Mouse (Mus musculus): ENCODE measurements around the gene Bag3.
"Not testable (repeated sequence)": the region's sequence is repeated elsewhere in the genome, so short reads cannot be mapped to it uniquely, and the experiment has no call there.

Gene Bag3

GRCm38 (mm10) chr7:128569987-128570656 lies 46.7 kb downstream of the Bag3 start:
- DNase-seq (ENCODE audit: low spot score): no peak

GRCm38 (mm10) chr7:128570657-128571056 lies 47.2 kb downstream of the Bag3 start:
- not testable (repeated sequence) for DNase-seq (ENCODE audit: low spot score)

DNA sequence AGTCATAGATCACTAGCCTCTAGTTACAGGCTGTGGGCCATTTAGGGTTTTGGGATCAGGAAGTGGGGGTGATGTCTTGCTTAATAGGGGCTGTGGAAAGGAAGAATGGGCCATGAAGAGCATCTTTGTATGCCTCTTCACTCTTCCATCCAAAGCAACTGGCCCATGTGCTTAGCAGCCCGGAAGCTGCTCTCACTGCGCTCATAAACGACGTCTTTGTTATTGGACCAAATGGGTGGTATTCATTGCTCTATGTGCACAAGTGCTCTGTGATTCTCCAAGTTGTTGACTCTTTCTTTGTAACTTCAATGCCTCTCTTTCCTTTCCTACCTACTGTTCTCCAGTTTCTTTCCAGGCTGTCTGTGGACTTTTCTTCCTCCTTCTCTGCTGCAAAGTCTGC lies 48.6 kb downstream of the Bag3 start:
- no peak for DNase-seq (ENCODE audit: low spot score)

DNA sequence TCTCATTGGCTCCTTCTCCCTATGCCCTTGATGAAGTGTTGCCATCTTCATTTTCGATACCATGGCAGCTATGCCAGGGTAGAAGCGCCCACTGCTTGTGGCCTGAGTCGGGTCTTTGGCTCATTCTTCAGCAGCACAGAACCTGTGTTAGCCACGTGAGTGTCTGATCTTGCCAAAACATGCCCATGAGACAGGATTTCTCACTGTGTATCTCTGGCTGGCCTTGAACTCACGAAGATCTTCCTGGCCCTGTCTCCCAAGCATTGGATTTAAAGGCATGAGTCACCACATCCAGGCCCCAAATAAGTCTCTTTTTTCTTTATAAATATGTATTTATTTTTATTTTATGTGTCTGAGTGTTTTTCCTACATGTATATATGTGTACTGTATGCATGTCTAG lies 51.8 kb downstream of the Bag3 start:
- DNase-seq (ENCODE audit: low spot score): no peak

GRCm38 (mm10) chr7:128575794-128576193 lies 52.4 kb downstream of the Bag3 start:
- peak; percentile 95 for DNase-seq (ENCODE audit: low spot score)

DNA sequence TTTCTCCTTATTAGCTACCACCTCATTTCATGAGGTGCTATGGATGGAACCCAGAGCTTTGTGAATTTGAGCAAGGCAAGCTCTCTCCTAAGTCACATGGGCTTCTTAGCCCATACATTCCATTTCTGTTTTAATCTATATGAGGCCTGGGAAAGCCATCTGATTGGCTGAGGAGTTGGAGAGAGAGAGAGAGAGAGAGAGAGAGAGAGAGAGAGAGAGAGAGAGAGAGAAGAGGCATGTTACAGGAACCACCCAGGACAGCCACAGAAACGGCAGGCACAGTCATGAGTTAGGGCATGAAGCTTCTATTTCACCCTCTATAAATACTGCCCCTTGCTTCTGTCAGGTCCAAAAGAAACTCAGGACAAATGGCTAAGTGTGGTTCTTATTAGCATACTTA lies 54.2 kb downstream of the Bag3 start:
- no peak for DNase-seq (ENCODE audit: low spot score)

- DNase-seq (ENCODE audit: low spot score): no peak
These were observed 55.0 kb downstream of the Bag3 start for GRCm38 (mm10) chr7:128578199-128578945.

- no peak for DNase-seq (ENCODE audit: low spot score)
These were observed 56.0 kb downstream of the Bag3 start for GRCm38 (mm10) chr7:128579381-128579780.

- DNase-seq (ENCODE audit: low spot score): no peak
These were observed 56.9 kb downstream of the Bag3 start for GRCm38 (mm10) chr7:128580318-128580717.

DNA sequence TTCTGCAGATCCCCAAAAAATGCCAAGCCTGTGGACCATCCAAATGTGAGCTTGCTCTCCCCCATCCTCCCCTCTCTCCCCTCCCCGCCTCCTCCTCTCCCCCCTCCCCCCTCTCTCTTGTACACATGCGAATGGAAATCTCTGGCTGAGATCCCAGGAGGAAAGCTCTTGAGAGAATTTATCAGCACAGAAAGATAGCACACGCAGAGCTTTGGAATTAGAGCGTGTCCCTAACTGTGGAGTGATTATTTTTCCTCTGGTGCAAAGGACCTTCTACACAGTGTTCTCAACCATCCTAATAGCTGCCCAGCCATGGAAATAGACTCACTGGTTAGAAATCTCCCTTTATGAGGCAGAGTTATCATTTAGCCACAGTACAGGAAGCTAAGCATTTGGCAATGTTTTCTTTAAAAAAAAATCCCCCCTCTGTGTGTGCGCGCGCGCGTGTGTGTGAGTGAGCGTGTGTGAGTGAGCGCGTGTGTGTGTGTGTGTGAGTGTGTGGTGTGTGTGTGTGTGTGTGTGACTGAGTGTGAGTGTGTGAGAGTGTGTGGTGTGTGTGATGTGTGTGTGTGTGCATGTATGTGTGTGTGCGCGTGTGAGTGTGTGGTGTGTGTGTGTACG lies 58.6 kb downstream of the Bag3 start:
- DNase-seq (ENCODE audit: low spot score): peak; percentile 23

DNA sequence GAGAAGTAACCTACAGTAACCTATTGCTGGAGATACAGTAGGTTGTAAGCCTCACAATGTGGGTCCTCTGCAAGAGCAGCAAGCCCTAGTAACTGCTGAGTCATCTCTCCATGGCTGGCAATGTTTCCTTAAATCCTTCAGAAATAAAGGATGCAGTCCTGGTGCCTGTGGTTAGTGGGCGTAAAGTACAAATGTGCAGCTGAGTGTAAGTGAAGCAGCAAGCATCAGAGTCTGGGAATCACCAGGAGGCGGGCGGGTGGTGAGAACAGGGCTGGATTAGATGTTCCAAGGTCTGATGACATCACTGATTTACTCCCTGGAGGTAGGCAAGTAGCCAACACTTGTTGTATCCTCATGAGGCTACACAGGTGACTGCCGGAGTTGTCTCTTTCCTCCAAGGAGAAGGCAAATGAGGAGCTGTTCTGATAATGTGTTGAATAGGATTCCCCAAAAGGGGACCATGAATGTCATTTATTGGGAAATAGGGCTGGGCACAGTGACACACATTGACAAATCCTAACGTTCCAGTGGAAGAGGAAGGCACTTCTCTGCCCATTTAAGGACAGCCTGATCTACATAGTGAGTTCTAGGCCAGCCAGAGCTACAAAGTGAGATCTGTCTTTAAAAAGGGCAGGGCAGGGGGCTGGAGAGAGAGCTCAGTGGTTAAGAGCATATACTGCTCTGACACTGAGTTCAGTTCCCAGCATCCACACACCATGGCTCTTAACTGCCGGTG lies 60.0 kb downstream of the Bag3 start:
- peak; percentile 27 for DNase-seq (ENCODE audit: low spot score)

- no peak for DNase-seq (ENCODE audit: low spot score)
These were observed 64.0 kb downstream of the Bag3 start for GRCm38 (mm10) chr7:128587334-128587933.

GRCm38 (mm10) chr7:128591345-128592084 lies 68.1 kb downstream of the Bag3 start:
- DNase-seq (ENCODE audit: low spot score): no peak

DNA sequence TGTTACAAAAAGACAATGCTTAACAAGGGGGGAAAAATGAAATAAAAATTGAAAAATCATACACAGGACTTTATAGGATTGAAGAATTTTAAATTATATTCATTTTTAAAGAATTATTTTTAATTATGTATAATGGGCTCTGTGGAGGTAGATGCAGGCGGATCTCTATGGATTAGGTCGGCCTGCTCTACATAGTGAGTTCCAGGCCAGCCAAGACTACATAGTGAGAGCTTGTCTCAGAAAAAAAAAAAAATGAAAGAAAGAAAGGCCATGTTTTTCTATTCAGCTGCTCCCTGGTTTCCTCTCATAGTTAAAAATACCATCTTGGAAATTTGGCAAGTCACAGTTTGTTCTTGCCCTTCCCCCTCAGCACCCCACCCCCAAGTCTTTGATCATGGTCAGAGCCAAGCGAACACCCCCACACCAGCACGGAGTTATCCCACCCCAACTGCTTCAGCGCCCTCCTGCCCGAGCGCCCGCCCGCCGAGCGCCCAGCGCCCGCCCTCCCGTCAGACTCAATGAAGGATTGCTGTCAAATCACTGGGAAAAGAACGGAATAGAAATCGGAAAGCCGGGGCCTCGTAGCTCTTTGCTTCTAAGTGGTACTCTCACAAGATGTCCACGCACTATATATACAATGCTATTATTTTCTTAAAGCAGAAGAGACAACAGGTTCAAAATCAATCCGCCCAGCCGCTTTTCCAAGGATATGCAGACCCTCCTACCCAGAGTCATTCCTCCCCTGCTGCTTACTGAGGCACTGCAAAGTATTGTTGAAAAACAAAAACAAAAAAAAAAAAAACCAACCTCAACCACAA lies 68.9 kb downstream of the Bag3 start:
- DNase-seq (ENCODE audit: low spot score): no peak

DNA sequence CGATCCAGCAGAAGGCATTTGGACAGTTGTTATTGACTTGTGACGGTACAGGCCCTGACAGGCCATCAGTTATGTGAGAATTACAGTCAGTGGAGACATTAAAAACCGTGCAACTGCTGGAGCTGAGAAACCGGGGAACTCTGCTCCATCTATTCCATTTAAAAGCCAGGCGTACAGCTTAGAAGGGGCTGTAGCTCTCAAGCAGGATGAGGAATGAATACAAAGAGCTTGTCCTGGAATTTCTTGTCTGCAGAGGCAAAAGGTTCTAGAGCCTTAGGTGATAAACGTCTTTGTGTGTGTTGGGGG lies 69.5 kb downstream of the Bag3 start:
- DNase-seq (ENCODE audit: low spot score): no peak

GRCm38 (mm10) chr7:128596274-128596673 lies 72.9 kb downstream of the Bag3 start:
- DNase-seq (ENCODE audit: low spot score): no peak

All from adipocyte (in vitro differentiated cells).